Mouse (Mus musculus) gastrocnemius, postnatal 36 days (tissue): ENCODE data around the gene Rpl36a. TPM values are rescaled to one million over a fixed set of nuclear protein-coding genes. Genes with fewer than 3 reads are reported as not detected.

Source experiments
- DNase-seq, 2 experiments: peaks; one replicate each; pipeline ENCODE4 v3.0.0; 2022
- intact Hi-C: fragments of 180-260 bp; cut with DNase I; formaldehyde crosslinking; loops from one replicate; pipeline ENCODE4 v1.15.1; 2025
- total RNA-seq, 2 experiments: library from RNA; stranded (reverse); gene quantifications; 2 replicates each; pipeline ENCODE4 v1.2.3; 2021

Gene Rpl36a
- total RNA-seq, 2 experiments from 2014 or later: 83.8 to 131 TPM

GRCm38 (mm10) chrX:134589836-134590235 lies 4.4 kb downstream of the Rpl36a start:
- DNase-seq: no peak
- intact Hi-C loops: no loop called here

- DNase-seq: no peak
- intact Hi-C loops: no loop called here
These were observed 14.6 kb downstream of the Rpl36a start for GRCm38 (mm10) chrX:134599922-134600565.

GRCm38 (mm10) chrX:134600659-134601379 lies 15.4 kb downstream of the Rpl36a start, which contains the start of the genes Gla and Hnrnph2:
Gla (minus strand) TSS chrX:134601125.
Hnrnph2 (plus strand) TSS chrX:134601179.
- peak; percentile 83 to 84 for DNase-seq
- intact Hi-C loops: no loop called here

- DNase-seq: no peak
- intact Hi-C loops: no loop called here
These were observed 16.1 kb downstream of the Rpl36a start for GRCm38 (mm10) chrX:134601380-134602120.

GRCm38 (mm10) chrX:134609472-134609871 lies 24.0 kb downstream of the Rpl36a start:
- intact Hi-C loops: no loop called here

GRCm38 (mm10) chrX:134610984-134611383 lies 25.5 kb downstream of the Rpl36a start:
- intact Hi-C loops: no loop called here

More at GRCm38 (mm10) chrX:134609472-134609871, 24.0 kb downstream of the Rpl36a start:
- DNase-seq: no peak

GRCm38 (mm10) chrX:134612285-134612959 lies 27.0 kb downstream of the Rpl36a start:
- peak; percentile 22 to 24 for DNase-seq
- intact Hi-C loops: no loop called here

More at GRCm38 (mm10) chrX:134610984-134611383, 25.5 kb downstream of the Rpl36a start:
- DNase-seq: no peak

- no peak for DNase-seq
- intact Hi-C loops: no loop called here
These were observed 28.9 kb downstream of the Rpl36a start for GRCm38 (mm10) chrX:134614306-134614705.

- no peak for DNase-seq
These were observed 34.2 kb downstream of the Rpl36a start for GRCm38 (mm10) chrX:134619695-134620094.

GRCm38 (mm10) chrX:134620254-134620865 lies 34.9 kb downstream of the Rpl36a start:
- no peak for DNase-seq
- intact Hi-C loops: no loop called here

More at GRCm38 (mm10) chrX:134619695-134620094, 34.2 kb downstream of the Rpl36a start:
- intact Hi-C loops: no loop called here

GRCm38 (mm10) chrX:134621685-134622084 lies 36.2 kb downstream of the Rpl36a start:
- intact Hi-C loops: no loop called here
- DNase-seq: no peak

- intact Hi-C loops: no loop called here
- DNase-seq: no peak
These were observed 37.9 kb downstream of the Rpl36a start for GRCm38 (mm10) chrX:134623350-134623749.

GRCm38 (mm10) chrX:134628200-134628599 lies 42.7 kb downstream of the Rpl36a start:
- no peak for DNase-seq
- intact Hi-C loops: no loop called here

GRCm38 (mm10) chrX:134632710-134633109 lies 47.3 kb downstream of the Rpl36a start:
- intact Hi-C loops: no loop called here
- no peak for DNase-seq

GRCm38 (mm10) chrX:134635111-134635510 lies 49.7 kb downstream of the Rpl36a start:
- intact Hi-C loops: no loop called here
- DNase-seq: no peak

GRCm38 (mm10) chrX:134635860-134636259 lies 50.4 kb downstream of the Rpl36a start:
- intact Hi-C loops: no loop called here
- DNase-seq: no peak
